ENCODE assay signal across 21 mouse cellular contexts in the genomic region with DNA sequence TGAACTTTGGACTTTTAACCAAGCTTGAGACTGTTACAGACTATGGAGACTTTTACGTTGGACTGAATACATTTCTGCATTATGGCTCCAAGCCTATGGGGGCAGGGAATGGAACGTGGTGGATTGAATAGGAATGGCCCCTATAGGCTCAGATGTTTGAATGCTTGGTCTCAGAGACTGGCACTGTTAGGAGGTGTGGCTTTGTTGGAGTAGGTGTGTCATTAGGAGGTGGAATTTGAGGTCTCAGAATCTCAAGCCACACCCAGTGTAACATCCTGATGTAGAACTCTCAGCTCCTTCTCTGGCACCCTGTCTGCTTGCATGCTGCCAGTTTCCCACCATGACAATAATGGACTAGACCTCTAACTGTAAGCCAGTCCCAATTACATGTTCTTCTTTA. TPM values are rescaled to one million over a fixed set of nuclear protein-coding genes. Genes with fewer than 3 reads are reported as not detected.
"Had no signal": no experiment of that assay in that cellular context is flagged by ENCODE, and none has a peak within 500 bp of the region (broad histone marks: within the 10 kb centered on the region; RNA-seq: fewer than 3 reads in every experiment).

No protein-coding gene starts in this region.

- ATAC-seq: liver, postnatal 0 days; lung, postnatal 0 days; midbrain, embryonic 13.5 days; midbrain, embryonic 15.5 days had no signal

- H3K27me3 ChIP-seq: lung, embryonic 15.5 days; megakaryocyte, embryonic 14.5 days; midbrain, embryonic 13.5 days; midbrain, embryonic 15.5 days; neural tube, embryonic 12.5 days; stomach, embryonic 15.5 days had no signal

- H3K9me3 ChIP-seq: lung, embryonic 15.5 days; midbrain, embryonic 13.5 days; midbrain, embryonic 15.5 days; neural tube, embryonic 12.5 days; stomach, embryonic 15.5 days had no signal

- H3K4me1 ChIP-seq: neural tube, embryonic 12.5 days had no signal

- H3K4me3 ChIP-seq: lung, embryonic 15.5 days; megakaryocyte, embryonic 14.5 days; midbrain, embryonic 13.5 days; midbrain, embryonic 15.5 days; neural tube, embryonic 12.5 days; stomach, embryonic 15.5 days had no signal

- H3K4me2 ChIP-seq: lung, embryonic 15.5 days; midbrain, embryonic 11.5 days; midbrain, embryonic 13.5 days; midbrain, embryonic 15.5 days; neural tube, embryonic 12.5 days; stomach, embryonic 15.5 days had no signal

- DNase-seq: liver, postnatal 0 days; lung, adult 2 months; lung, postnatal 14 days; lung, postnatal 36 days; right cerebral cortex, postnatal 14 days; thymus, adult 2 months; thymus, postnatal 25 days had no signal

- H3K36me3 ChIP-seq: lung, embryonic 15.5 days; neural tube, embryonic 12.5 days; stomach, embryonic 15.5 days had no signal

- H3K9ac ChIP-seq: liver, postnatal 0 days; lung, embryonic 15.5 days; midbrain, embryonic 13.5 days; midbrain, embryonic 15.5 days; neural tube, embryonic 12.5 days; stomach, embryonic 15.5 days had no signal

- H3K27ac ChIP-seq: lung, embryonic 15.5 days; macrophage; midbrain, embryonic 13.5 days; midbrain, embryonic 15.5 days; neural tube, embryonic 12.5 days; stomach, embryonic 15.5 days; stomach, postnatal 0 days had no signal

RNA-seq across cellular contexts. Expression of a gene that starts 20.9 kb away (rescaled TPM):
- polyA plus RNA-seq: liver, postnatal 0 days; lung, adult 2 months; lung, embryonic 15.5 days; lung, postnatal 0 days; macrophage; midbrain, embryonic 11.5 days; midbrain, embryonic 13.5 days; midbrain, embryonic 15.5 days; midbrain, postnatal 0 days; neural tube, embryonic 12.5 days; neural tube, embryonic 14.5 days; spleen, adult 2 months; stomach, embryonic 15.5 days; stomach, postnatal 0 days; testis, adult 2 months; thymus, adult 2 months had no signal
